Mouse (Mus musculus) hindbrain, embryonic 16.5 days (tissue): Measurements from ENCODE around the gene Filip1l. TPM values are rescaled to one million over a fixed set of nuclear protein-coding genes. Genes with fewer than 3 reads are reported as not detected.
"Not testable (repeated sequence)": the region's sequence is repeated elsewhere in the genome, so short reads cannot be mapped to it uniquely, and the experiment has no call there.

Experiments used
- ATAC-seq: fragments of 200-750 bp; cut with Nextera tagmentation; 2 replicates; pipeline ENCODE4 v1.8.0; 2017; ENCODE audit warnings: moderate TSS enrichment, moderate library complexity
- H3K27ac ChIP-seq: fragments of 300-500 bp; sonication (generic); 2 replicates; pipeline ENCODE4 v1.5.1; 2014; ENCODE audit warnings: low read depth, mild to moderate bottlenecking, control low read depth, low read length, moderate library complexity
- H3K27me3 ChIP-seq: fragments of 300-500 bp; sonication (generic); replicated peaks from 2 replicates; pipeline ENCODE4 v1.6.1; 2014; ENCODE audit warnings: low read length; ENCODE audit not compliant: control insufficient read depth, insufficient read depth
- H3K36me3 ChIP-seq: fragments of 300-500 bp; sonication (generic); 2 replicates; pipeline ENCODE4 v1.6.1; 2014; ENCODE audit warnings: mild to moderate bottlenecking, low read length, moderate library complexity, mixed read lengths; ENCODE audit not compliant: control insufficient read depth, insufficient read depth
- H3K4me1 ChIP-seq: fragments of 300-500 bp; sonication (generic); 2 replicates; pipeline ENCODE4 v1.6.1; 2014; ENCODE audit warnings: low read depth, low read length; ENCODE audit not compliant: control insufficient read depth, insufficient read depth
- H3K4me2 ChIP-seq: fragments of 300-500 bp; sonication (generic); 2 replicates; pipeline ENCODE4 v1.6.1; 2014; ENCODE audit warnings: mild to moderate bottlenecking, low read length, control low read depth, moderate library complexity
- H3K4me3 ChIP-seq: fragments of 300-500 bp; sonication (generic); 2 replicates; pipeline ENCODE4 v1.5.1; 2014; ENCODE audit warnings: mild to moderate bottlenecking, low read length, control low read depth, moderate library complexity
- H3K9ac ChIP-seq: fragments of 300-500 bp; sonication (generic); 2 replicates; pipeline ENCODE4 v1.6.1; 2014; ENCODE audit warnings: low read depth, mild to moderate bottlenecking, control low read depth, low read length, moderate library complexity
- H3K9me3 ChIP-seq: fragments of 300-500 bp; sonication (generic); 2 replicates; pipeline ENCODE4 v1.6.1; 2014; ENCODE audit warnings: mild to moderate bottlenecking, low read length, moderate library complexity; ENCODE audit not compliant: control insufficient read depth
- WGBS: fragments of 180-500 bp; shearing (Covaris S2); extraction: QIAGEN DNeasy Blood & Tissue Kit; methylation state at CpG from one replicate; pipeline ENCODE4 v1.1.7; 2014; 5-methylcytosine and 5-hydroxymethylcytosine counted together
- polyA plus RNA-seq: library from polyadenylated mRNA; unstranded; fragments of >200 nt; fragmentation: Nextera tagmentation; extraction: Ambion mirVana; gene quantifications from 2 replicates; pipeline ENCODE4 v1.2.1, GENCODE M21; 2015

Filip1l gene
- polyA plus RNA-seq, 1 experiment from 2014 or later, result 2.2 TPM

- Histone ChIP-seq H3K9me3 (peaks cover 2% of the 10 kb centered on the region; the same call in 1 of the 2 replicates), H3K9ac (no peak overlapping the region), H3K27me3 (no peaks in the 10 kb centered on the region), H3K4me3 (no peak overlapping the region), H3K36me3 (no peaks in the 10 kb centered on the region), H3K4me1 (no peaks in the 10 kb centered on the region), H3K4me2 (no peak overlapping the region), H3K27ac (no peak overlapping the region)
- WGBS, result 75% methylated on average over 8 of the region's 8 CpGs
- no peak for ATAC-seq
These were observed 30.5 kb downstream of the Filip1l start for GRCm38 (mm10) chr16:57383266-57383971.

- no peaks in the 10 kb centered on the region for H3K4me1 ChIP-seq
- ATAC-seq, result no peak
- H3K27me3 ChIP-seq, result no peaks in the 10 kb centered on the region
- H3K4me3 ChIP-seq, result no peak overlapping the region
- peaks cover 2% of the 10 kb centered on the region; the same call in 1 of the 2 replicates for H3K9me3 ChIP-seq
- H3K27ac ChIP-seq, result no peak overlapping the region
- H3K9ac ChIP-seq, result no peak overlapping the region
- no peaks in the 10 kb centered on the region for H3K36me3 ChIP-seq
- H3K4me2 ChIP-seq, result no peak overlapping the region
- 97% methylated on average over 2 of the region's 2 CpGs for WGBS
These were observed 31.4 kb downstream of the Filip1l start for GRCm38 (mm10) chr16:57384274-57384673.

- no peak for ATAC-seq
- 87% methylated on average over 15 of the region's 15 CpGs for WGBS
These were observed 36.8 kb downstream of the Filip1l start for GRCm38 (mm10) chr16:57389566-57390251.

GRCm38 (mm10) chr16:57391171-57391570 is 38.3 kb downstream of the Filip1l start:
- 29% methylated on average over 21 of the region's 39 CpGs for WGBS
- H3K27ac ChIP-seq, result not testable (repeated sequence)

More at GRCm38 (mm10) chr16:57389566-57390251, 36.8 kb downstream of the Filip1l start:
- H3K9me3 ChIP-seq, result no peaks in the 10 kb centered on the region
- H3K4me2 ChIP-seq, result no peak overlapping the region
- H3K4me1 ChIP-seq, result no peaks in the 10 kb centered on the region
- no peak overlapping the region for H3K27ac ChIP-seq
- no peaks in the 10 kb centered on the region for H3K36me3 ChIP-seq
- H3K27me3 ChIP-seq, result no peaks in the 10 kb centered on the region
- H3K9ac ChIP-seq, result no peak overlapping the region
- H3K4me3 ChIP-seq, result no peak overlapping the region

GRCm38 (mm10) chr16:57392461-57392860 is 39.6 kb downstream of the Filip1l start:
- Histone ChIP-seq H3K4me3 (no peak overlapping the region), H3K9ac (no peak overlapping the region), H3K9me3 (no peaks in the 10 kb centered on the region), H3K27ac (no peak overlapping the region), H3K36me3 (no peaks in the 10 kb centered on the region), H3K27me3 (no peaks in the 10 kb centered on the region), H3K4me2 (no peak overlapping the region), H3K4me1 (no peaks in the 10 kb centered on the region)
- WGBS, result 73% methylated on average over 2 of the region's 2 CpGs
- no peak for ATAC-seq

More at GRCm38 (mm10) chr16:57391171-57391570, 38.3 kb downstream of the Filip1l start:
- not testable (repeated sequence) for H3K9ac ChIP-seq, H3K36me3 ChIP-seq, H3K4me2 ChIP-seq, H3K9me3 ChIP-seq, H3K4me1 ChIP-seq, ATAC-seq, H3K27me3 ChIP-seq, H3K4me3 ChIP-seq

- no peaks in the 10 kb centered on the region for H3K4me1 ChIP-seq
- 62% methylated on average over 11 of the region's 11 CpGs for WGBS
- no peak overlapping the region for H3K4me3 ChIP-seq
- no peak for ATAC-seq
- H3K36me3 ChIP-seq, result no peaks in the 10 kb centered on the region
- H3K4me2 ChIP-seq, result peak overlapping the region; percentile 25
- H3K9me3 ChIP-seq, result no peaks in the 10 kb centered on the region
- no peak overlapping the region for H3K27ac ChIP-seq
- no peak overlapping the region for H3K9ac ChIP-seq
- H3K27me3 ChIP-seq, result no peaks in the 10 kb centered on the region
These were observed 40.3 kb downstream of the Filip1l start for GRCm38 (mm10) chr16:57393161-57393560.

GRCm38 (mm10) chr16:57396249-57396648 is 43.4 kb downstream of the Filip1l start:
- no peak overlapping the region for H3K27ac ChIP-seq
- ATAC-seq, result no peak
- no peaks in the 10 kb centered on the region for H3K4me1 ChIP-seq
- H3K36me3 ChIP-seq, result no peaks in the 10 kb centered on the region
- H3K4me3 ChIP-seq, result no peak overlapping the region
- H3K9ac ChIP-seq, result no peak overlapping the region
- H3K27me3 ChIP-seq, result no peaks in the 10 kb centered on the region
- no peak overlapping the region for H3K4me2 ChIP-seq
- WGBS, result 81% methylated on average over 6 of the region's 6 CpGs
- H3K9me3 ChIP-seq, result no peaks in the 10 kb centered on the region

- no peak for ATAC-seq
- H3K27ac ChIP-seq, result no peak overlapping the region
- WGBS, result 81% methylated on average over 6 of the region's 6 CpGs
- no peak overlapping the region for H3K4me3 ChIP-seq
- no peaks in the 10 kb centered on the region for H3K4me1 ChIP-seq
- H3K9me3 ChIP-seq, result no peaks in the 10 kb centered on the region
- H3K4me2 ChIP-seq, result no peak overlapping the region
- no peak overlapping the region for H3K9ac ChIP-seq
- no peaks in the 10 kb centered on the region for H3K27me3 ChIP-seq
- H3K36me3 ChIP-seq, result no peaks in the 10 kb centered on the region
These were observed 45.0 kb downstream of the Filip1l start for GRCm38 (mm10) chr16:57397845-57398244.

- peak; percentile 76; the same call in 1 of the 2 replicates for ATAC-seq
- Histone ChIP-seq H3K4me2 (no peak overlapping the region), H3K27me3 (no peaks in the 10 kb centered on the region), H3K9me3 (no peaks in the 10 kb centered on the region), H3K4me1 (no peaks in the 10 kb centered on the region), H3K9ac (no peak overlapping the region), H3K27ac (no peak overlapping the region), H3K36me3 (no peaks in the 10 kb centered on the region), H3K4me3 (no peak overlapping the region)
- WGBS, result 65% methylated on average over 18 of the region's 18 CpGs
These were observed 45.7 kb downstream of the Filip1l start for GRCm38 (mm10) chr16:57398387-57399214.
